Mouse (Mus musculus): ENCODE measurements around the gene Cdk8.

GRCm38 (mm10) chr5:146328941-146329340 is 97.9 kb downstream of the Cdk8 start:
- TF ChIP-seq CTCF (IDR thresholded peaks at IDR 0.05; ENCODE audit: control insufficient read depth, insufficient read depth, insufficient read length) (no peak), MYOG (IDR thresholded peaks at IDR 0.05; ENCODE audit: control insufficient read depth, extremely low read depth, insufficient read length) (no peak), CEBPB (IDR thresholded peaks at IDR 0.05; ENCODE audit: low read depth) (no peak)

Data from C2C12 (cell line).